Mouse (Mus musculus): Measurements from ENCODE around the gene Def6. TPM values are rescaled to one million over a fixed set of nuclear protein-coding genes. Genes with fewer than 3 reads are reported as not detected.

The Def6 gene
- total and polyA plus RNA-seq, 3 experiments: 31.3 to 81.8 (median 53.6) TPM

DNA sequence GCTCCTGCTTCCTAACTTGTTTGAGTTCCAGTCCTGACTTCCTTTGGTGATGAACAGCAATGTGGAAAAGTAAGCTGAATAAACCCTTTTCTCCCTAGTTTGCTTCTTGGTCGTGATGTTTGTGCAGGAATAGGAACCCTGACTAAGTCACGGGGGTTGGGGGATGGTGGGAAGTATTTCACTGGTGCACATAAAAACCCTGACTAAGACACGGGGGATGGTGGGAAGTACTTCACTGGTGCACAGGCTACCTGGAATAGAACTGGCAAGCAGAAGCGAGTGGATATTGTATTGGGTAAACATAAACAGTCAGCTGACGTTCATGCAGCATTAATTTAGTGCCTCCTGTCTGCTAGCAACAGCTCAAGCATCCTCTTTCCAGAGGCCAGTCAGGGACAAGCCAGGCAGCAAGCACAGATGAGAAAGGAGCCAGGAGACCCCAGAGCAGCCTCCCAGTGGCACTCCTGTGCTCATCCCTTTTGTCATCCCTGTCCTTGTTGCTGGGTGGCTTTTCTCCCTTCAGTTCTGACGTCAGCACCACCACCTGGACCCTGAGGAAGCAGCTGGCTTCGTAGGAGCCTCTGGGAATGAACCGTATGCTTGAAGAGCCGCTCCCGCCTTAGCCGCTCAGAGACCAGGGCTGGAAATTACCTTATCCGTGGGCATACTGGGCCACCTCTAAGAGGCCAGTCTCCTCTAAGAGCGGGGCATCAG is 55.8 kb downstream of the Def6 start:
- no peaks in the 10 kb centered on the region for H3K79me2 ChIP-seq (replicated peaks; ENCODE audit: control insufficient read depth, extremely low read depth, insufficient read depth, poor library complexity, severe bottlenecking)
- no peak overlapping the region for H3K27ac ChIP-seq (ENCODE audit: insufficient read depth, low read depth)
- no peaks in the 10 kb centered on the region for H3K27me3 ChIP-seq (replicated peaks)
- H3K4me3 ChIP-seq (replicated peaks in 1 of 3; ENCODE audit: low read depth in 2 of 3, low read length in 2 of 3, poor library complexity in 1 of 3): no peak overlapping the region
- TF ChIP-seq POLR2AphosphoS2 (IDR thresholded peaks at IDR 0.05; ENCODE audit: low read depth, low read length): no peak
- TF ChIP-seq ETS1 (conservative IDR thresholded peaks at IDR 0.05; ENCODE audit: low read depth, low read length): no peak
- TF ChIP-seq SMC3 (IDR thresholded peaks at IDR 0.05; ENCODE audit: low read depth, low read length): no peak
- H3K9ac ChIP-seq (ENCODE audit: insufficient read depth, low read depth): no peak overlapping the region
- in situ Hi-C loops (cut with MboI; ENCODE audit: low pct_ligation_motif_present, low pct_unique_long_range_greater_than_20kb, low sequenced_read_pairs): no loop called here
- no peak overlapping the region for H3K4me2 ChIP-seq (ENCODE audit: insufficient read depth, low read depth, poor library complexity, severe bottlenecking)
- no peak for DNase-seq (ENCODE audit: extremely low read depth)
- peaks cover 0 to 3% of the 10 kb centered on the region in 2 experiments; a peak in 1 of 4 replicates for H3K4me1 ChIP-seq (ENCODE audit: control insufficient read depth in 1 of 2, insufficient read depth in 2 of 2)
- H3K36me3 ChIP-seq (replicated peaks in 1 of 2; ENCODE audit: control insufficient read depth in 1 of 2, insufficient read depth in 1 of 2, low read length in 1 of 2): peaks cover 0 to 73% of the 10 kb centered on the region in 2 experiments
- dilution Hi-C loops (cut with MboI; ENCODE audit: extremely low pct_ligation_motif_present, extremely low pct_unique_long_range_greater_than_20kb, low sequenced_read_pairs): no loop called here
- peaks cover 19% of the 10 kb centered on the region for H3K9me3 ChIP-seq (replicated peaks; ENCODE audit: low read length)

DNA sequence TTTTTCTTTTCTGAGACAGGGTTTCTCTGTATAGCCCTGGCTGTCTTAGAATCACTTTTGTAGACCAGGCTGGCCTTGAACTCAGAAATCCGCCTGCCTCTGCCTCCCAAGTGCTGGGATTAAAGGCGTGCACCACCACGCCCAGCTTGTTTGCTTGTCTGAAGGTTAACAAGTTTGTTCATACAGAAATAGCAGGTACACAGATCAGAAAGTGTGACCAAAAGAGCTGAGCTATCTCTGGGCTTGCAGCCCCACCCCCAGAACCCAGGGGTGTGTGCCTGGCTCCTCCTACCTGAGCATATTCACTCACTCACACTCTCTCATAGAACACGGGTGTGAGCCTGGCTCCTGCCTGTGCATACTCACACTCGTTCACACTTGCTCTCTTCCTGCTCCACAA is 59.7 kb downstream of the Def6 start:
- H3K4me1 ChIP-seq (ENCODE audit: control insufficient read depth in 1 of 2, insufficient read depth in 2 of 2): peaks cover 4 to 14% of the 10 kb centered on the region in 2 experiments; a peak in 2 of 4 replicates
- H3K9me3 ChIP-seq (replicated peaks; ENCODE audit: low read length): no peaks in the 10 kb centered on the region
- dilution Hi-C loops (cut with MboI; ENCODE audit: extremely low pct_ligation_motif_present, extremely low pct_unique_long_range_greater_than_20kb, low sequenced_read_pairs): no loop called here
- TF ChIP-seq MYC (IDR thresholded peaks at IDR 0.05; ENCODE audit: low read depth, low read length): no peak
- no peak for TF ChIP-seq USF2 (conservative IDR thresholded peaks at IDR 0.05; ENCODE audit: low read depth, low read length)
- no peak for TF ChIP-seq KAT2A (IDR thresholded peaks at IDR 0.05; ENCODE audit: insufficient replicate concordance, low read length)
- TF ChIP-seq JUN (IDR thresholded peaks at IDR 0.05; ENCODE audit: insufficient read depth, low read depth, low read length): no peak
- no peak for TF ChIP-seq USF1 (IDR thresholded peaks at IDR 0.05; ENCODE audit: low read depth, low read length)
- no peak for TF ChIP-seq ETS1 (conservative IDR thresholded peaks at IDR 0.05; ENCODE audit: low read depth, low read length)
- no peak for TF ChIP-seq HCFC1 (IDR thresholded peaks at IDR 0.05; ENCODE audit: low read depth, low read length)
- no peaks in the 10 kb centered on the region for H3K27me3 ChIP-seq (replicated peaks)
- H3K79me2 ChIP-seq (replicated peaks; ENCODE audit: control insufficient read depth, extremely low read depth, insufficient read depth, poor library complexity, severe bottlenecking): no peaks in the 10 kb centered on the region
- no peak overlapping the region for H3K4me3 ChIP-seq (replicated peaks in 1 of 3; ENCODE audit: low read depth in 2 of 3, low read length in 2 of 3, poor library complexity in 1 of 3)
- peaks cover 0 to 64% of the 10 kb centered on the region in 2 experiments for H3K36me3 ChIP-seq (replicated peaks in 1 of 2; ENCODE audit: control insufficient read depth in 1 of 2, insufficient read depth in 1 of 2, low read length in 1 of 2)
- DNase-seq (ENCODE audit: extremely low read depth): no peak
- H3K27ac ChIP-seq (ENCODE audit: insufficient read depth, low read depth): no peak overlapping the region
- no peak overlapping the region for H3K4me2 ChIP-seq (ENCODE audit: insufficient read depth, low read depth, poor library complexity, severe bottlenecking)
- H3K9ac ChIP-seq (ENCODE audit: insufficient read depth, low read depth): no peak overlapping the region
- in situ Hi-C loops (cut with MboI; ENCODE audit: low pct_ligation_motif_present, low pct_unique_long_range_greater_than_20kb, low sequenced_read_pairs): no loop called here

DNA sequence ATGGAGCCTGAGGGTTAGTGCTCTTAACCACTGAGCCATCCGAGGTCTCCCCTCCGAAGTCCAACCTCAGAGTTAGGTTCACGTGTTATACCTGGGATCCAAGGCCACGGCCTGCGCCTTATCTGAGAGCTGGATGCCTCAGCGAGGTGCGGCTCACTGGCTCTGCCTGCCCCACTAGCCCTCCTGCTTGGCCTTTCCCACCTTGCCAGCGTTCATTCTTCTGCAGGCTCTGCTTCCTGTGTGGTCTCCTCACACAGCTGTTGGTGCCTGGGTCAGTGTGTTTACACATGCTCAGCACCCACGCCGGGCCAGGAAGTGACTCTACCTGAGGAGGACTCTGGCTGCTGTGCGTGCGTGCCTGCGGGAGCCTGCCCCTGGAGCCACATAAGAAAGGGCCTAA is 62.6 kb downstream of the Def6 start:
- Histone ChIP-seq H3K9me3 (replicated peaks; ENCODE audit: low read length) (peaks cover 4% of the 10 kb centered on the region), H3K36me3 (replicated peaks in 1 of 2; ENCODE audit: control insufficient read depth in 1 of 2, insufficient read depth in 1 of 2, low read length in 1 of 2) (peaks cover 0 to 68% of the 10 kb centered on the region in 2 experiments), H3K4me2 (ENCODE audit: insufficient read depth, low read depth, poor library complexity, severe bottlenecking) (no peak overlapping the region), H3K4me1 (ENCODE audit: control insufficient read depth in 1 of 2, insufficient read depth in 2 of 2) (peaks cover 4 to 17% of the 10 kb centered on the region in 2 experiments; a peak in 2 of 4 replicates), H3K4me3 (replicated peaks in 1 of 3; ENCODE audit: low read depth in 2 of 3, low read length in 2 of 3, poor library complexity in 1 of 3) (no peak overlapping the region), H3K27me3 (replicated peaks) (no peaks in the 10 kb centered on the region), H3K9ac (ENCODE audit: insufficient read depth, low read depth) (no peak overlapping the region), H3K27ac (ENCODE audit: insufficient read depth, low read depth) (no peak overlapping the region), H3K79me2 (replicated peaks; ENCODE audit: control insufficient read depth, extremely low read depth, insufficient read depth, poor library complexity, severe bottlenecking) (no peaks in the 10 kb centered on the region)
- dilution Hi-C loops (cut with MboI; ENCODE audit: extremely low pct_ligation_motif_present, extremely low pct_unique_long_range_greater_than_20kb, low sequenced_read_pairs): no loop called here
- no peak for DNase-seq (ENCODE audit: extremely low read depth)
- in situ Hi-C loops (cut with MboI; ENCODE audit: low pct_ligation_motif_present, low pct_unique_long_range_greater_than_20kb, low sequenced_read_pairs): no loop called here
- TF ChIP-seq JUN (IDR thresholded peaks at IDR 0.05; ENCODE audit: insufficient read depth, low read depth, low read length) (no peak), KAT2A (IDR thresholded peaks at IDR 0.05; ENCODE audit: insufficient replicate concordance, low read length) (no peak), RCOR1 (conservative IDR thresholded peaks at IDR 0.05; ENCODE audit: low read depth, low read length) (no peak), ETS1 (conservative IDR thresholded peaks at IDR 0.05; ENCODE audit: low read depth, low read length) (no peak), HCFC1 (IDR thresholded peaks at IDR 0.05; ENCODE audit: low read depth, low read length) (no peak), USF1 (IDR thresholded peaks at IDR 0.05; ENCODE audit: low read depth, low read length) (no peak), USF2 (conservative IDR thresholded peaks at IDR 0.05; ENCODE audit: low read depth, low read length) (no peak), BHLHE40 (IDR thresholded peaks at IDR 0.05; ENCODE audit: low read depth, low read length) (no peak)
